Mouse (Mus musculus) lung, embryonic 16.5 days (tissue): ENCODE results near the gene Tmbim6. TPM values are rescaled to one million over a fixed set of nuclear protein-coding genes. Genes with fewer than 3 reads are reported as not detected.

Experiments
- ATAC-seq: fragments of 200-750 bp; cut with Nextera tagmentation; 2 replicates; pipeline ENCODE4 v1.8.0; 2017; ENCODE audit warnings: low read depth, mild to moderate bottlenecking, moderate library complexity
- H3K27ac ChIP-seq: fragments of 300-500 bp; sonication (generic); 2 replicates; pipeline ENCODE4 v1.5.1; 2014; ENCODE audit warnings: mild to moderate bottlenecking, control low read depth, low read length
- H3K27me3 ChIP-seq: fragments of 300-500 bp; sonication (generic); 2 replicates; pipeline ENCODE4 v1.6.1; 2014; ENCODE audit warnings: low read depth, low read length, mixed read lengths; ENCODE audit not compliant: control insufficient read depth, insufficient read depth
- H3K36me3 ChIP-seq: fragments of 300-500 bp; sonication (generic); 2 replicates; pipeline ENCODE4 v1.6.1; 2014; ENCODE audit warnings: low read length; ENCODE audit not compliant: control insufficient read depth, insufficient read depth
- H3K4me1 ChIP-seq: fragments of 300-500 bp; sonication (generic); replicated peaks from 2 replicates; pipeline ENCODE4 v1.6.1; 2014; ENCODE audit warnings: low read length, mixed read lengths; ENCODE audit not compliant: control insufficient read depth, insufficient read depth
- H3K4me2 ChIP-seq: fragments of 300-500 bp; sonication (generic); 2 replicates; pipeline ENCODE4 v1.6.1; 2014; ENCODE audit warnings: low read depth, low read length, control low read depth
- H3K4me3 ChIP-seq: fragments of 300-500 bp; sonication (generic); 2 replicates; pipeline ENCODE4 v1.5.1; 2014; ENCODE audit warnings: mild to moderate bottlenecking, low read length, control low read depth
- H3K9ac ChIP-seq: fragments of 300-500 bp; sonication (generic); 2 replicates; pipeline ENCODE4 v1.6.1; 2014; ENCODE audit warnings: low read length, control low read depth
- H3K9me3 ChIP-seq: fragments of 300-500 bp; sonication (generic); 2 replicates; pipeline ENCODE4 v1.6.1; 2016; ENCODE audit warnings: low read length; ENCODE audit not compliant: control insufficient read depth
- WGBS: fragments of 180-500 bp; shearing (Covaris S2); extraction: QIAGEN DNeasy Blood & Tissue Kit; methylation state at CpG from one replicate; pipeline ENCODE4 v1.1.7; 2014; 5-methylcytosine and 5-hydroxymethylcytosine counted together
- polyA plus RNA-seq: library from polyadenylated mRNA; unstranded; fragments of >200 nt; fragmentation: Nextera tagmentation; extraction: Ambion mirVana; gene quantifications from 2 replicates; pipeline ENCODE4 v1.2.1, GENCODE M21; 2015

Tmbim6 gene
- polyA plus RNA-seq, 1 experiment from 2014 or later = 464 TPM

- H3K4me3 ChIP-seq = no peak overlapping the region
- peak; percentile 67 for ATAC-seq
- H3K4me2 ChIP-seq = no peak overlapping the region
- no peaks in the 10 kb centered on the region for H3K27me3 ChIP-seq
- H3K9ac ChIP-seq = peak overlapping the region; percentile 16; the same call in 1 of the 2 replicates
- H3K27ac ChIP-seq = peak overlapping the region; percentile 28
- H3K36me3 ChIP-seq = no peaks in the 10 kb centered on the region
- H3K9me3 ChIP-seq = no peaks in the 10 kb centered on the region
- 32% methylated on average over 9 of the region's 9 CpGs for WGBS
- peaks cover 41% of the 10 kb centered on the region for H3K4me1 ChIP-seq
Observed at GRCm38 (mm10) chr15:99449131-99449750, 56.6 kb downstream of the Tmbim6 start.

GRCm38 (mm10) chr15:99449751-99450280 lies 57.1 kb downstream of the Tmbim6 start:
- H3K9ac ChIP-seq = peak overlapping the region; percentile 16; the same call in 1 of the 2 replicates
- H3K9me3 ChIP-seq = no peaks in the 10 kb centered on the region
- peak overlapping the region; percentile 28 for H3K27ac ChIP-seq
- 57% methylated on average over 8 of the region's 8 CpGs for WGBS
- H3K4me1 ChIP-seq = peaks cover 41% of the 10 kb centered on the region
- H3K4me3 ChIP-seq = no peak overlapping the region
- no peaks in the 10 kb centered on the region for H3K36me3 ChIP-seq
- no peaks in the 10 kb centered on the region for H3K27me3 ChIP-seq
- ATAC-seq = peak; percentile 9; the same call in 1 of the 2 replicates
- H3K4me2 ChIP-seq = no peak overlapping the region

- Histone ChIP-seq H3K9me3 (no peaks in the 10 kb centered on the region), H3K27ac (no peak overlapping the region), H3K36me3 (no peaks in the 10 kb centered on the region), H3K9ac (no peak overlapping the region), H3K4me1 (peaks cover 59% of the 10 kb centered on the region), H3K4me3 (no peak overlapping the region), H3K4me2 (no peak overlapping the region), H3K27me3 (no peaks in the 10 kb centered on the region)
- 54% methylated on average over 11 of the region's 11 CpGs for WGBS
- no peak for ATAC-seq
Observed at GRCm38 (mm10) chr15:99453153-99453900, 60.6 kb downstream of the Tmbim6 start.

- no peaks in the 10 kb centered on the region for H3K9me3 ChIP-seq
- no peak overlapping the region for H3K27ac ChIP-seq
- no peaks in the 10 kb centered on the region for H3K36me3 ChIP-seq
- H3K4me3 ChIP-seq = no peak overlapping the region
- ATAC-seq = no peak
- H3K27me3 ChIP-seq = no peaks in the 10 kb centered on the region
- H3K4me1 ChIP-seq = peaks cover 49% of the 10 kb centered on the region
- 76% methylated on average over 7 of the region's 7 CpGs for WGBS
- H3K4me2 ChIP-seq = no peak overlapping the region
- H3K9ac ChIP-seq = no peak overlapping the region
Observed at GRCm38 (mm10) chr15:99454585-99455279, 62.0 kb downstream of the Tmbim6 start.

GRCm38 (mm10) chr15:99455415-99455814 lies 62.7 kb downstream of the Tmbim6 start:
- H3K27me3 ChIP-seq = no peaks in the 10 kb centered on the region
- 0 out of 2 replicates have a peak overlapping the region, but pooled peaks have one; percentile 45 for H3K9ac ChIP-seq
- H3K4me2 ChIP-seq = no peak overlapping the region; the same call in 1 of the 2 replicates
- H3K4me1 ChIP-seq = peaks cover 42% of the 10 kb centered on the region
- no peaks in the 10 kb centered on the region for H3K36me3 ChIP-seq
- no peak for ATAC-seq
- no peaks in the 10 kb centered on the region for H3K9me3 ChIP-seq
- 84% methylated on average over 3 of the region's 3 CpGs for WGBS
- no peak overlapping the region for H3K27ac ChIP-seq
- H3K4me3 ChIP-seq = no peak overlapping the region

- no peaks in the 10 kb centered on the region for H3K27me3 ChIP-seq
- H3K4me3 ChIP-seq = peak overlapping the region; percentile 89
- no peaks in the 10 kb centered on the region for H3K36me3 ChIP-seq
- H3K4me1 ChIP-seq = peaks cover 38% of the 10 kb centered on the region
- 11% methylated on average over 7 of the region's 7 CpGs for WGBS
- ATAC-seq = no peak
- no peaks in the 10 kb centered on the region for H3K9me3 ChIP-seq
- H3K27ac ChIP-seq = peak overlapping the region; percentile 87
- peak overlapping the region; percentile 88 for H3K4me2 ChIP-seq
- peak overlapping the region; percentile 79 for H3K9ac ChIP-seq
Observed at GRCm38 (mm10) chr15:99456338-99456962, 63.8 kb downstream of the Tmbim6 start.

- no peaks in the 10 kb centered on the region for H3K9me3 ChIP-seq
Observed at GRCm38 (mm10) chr15:99456963-99457605, 64.4 kb downstream of the Tmbim6 start.

GRCm38 (mm10) chr15:99457606-99458401 lies 65.1 kb downstream of the Tmbim6 start, which contains the start of gene Nckap5l:
Gene Nckap5l (minus strand): TSS chr15:99457748.
- H3K4me1 ChIP-seq = peaks cover 32% of the 10 kb centered on the region
- peak within 1 kb of the TSS; percentile 88 for H3K4me2 ChIP-seq
- H3K9ac ChIP-seq = peak within 1 kb of the TSS; percentile 80
- no peaks in the 10 kb centered on the region for H3K27me3 ChIP-seq
- H3K4me3 ChIP-seq = peak within 1 kb of the TSS; percentile 89
- H3K36me3 ChIP-seq = no peaks in the 10 kb centered on the region
- under 1% methylated on average over 42 of the region's 45 CpGs for WGBS
- no peaks in the 10 kb centered on the region for H3K9me3 ChIP-seq
- peak within 1 kb of the TSS; percentile 87 for H3K27ac ChIP-seq
- ATAC-seq = peak; percentile 97

More at GRCm38 (mm10) chr15:99456963-99457605, 64.4 kb downstream of the Tmbim6 start:
- peak overlapping the region; percentile 87 for H3K27ac ChIP-seq
- peak overlapping the region; percentile 79 for H3K9ac ChIP-seq
- H3K4me1 ChIP-seq = peaks cover 36% of the 10 kb centered on the region
- peak overlapping the region; percentile 88 for H3K4me2 ChIP-seq
- peak; percentile 77 for ATAC-seq
- WGBS = under 1% methylated on average over 40 of the region's 43 CpGs
- H3K36me3 ChIP-seq = no peaks in the 10 kb centered on the region
- H3K4me3 ChIP-seq = peak overlapping the region; percentile 89
- no peaks in the 10 kb centered on the region for H3K27me3 ChIP-seq
